12 mouse cellular contexts compared by ENCODE assay signal in the genomic region with DNA sequence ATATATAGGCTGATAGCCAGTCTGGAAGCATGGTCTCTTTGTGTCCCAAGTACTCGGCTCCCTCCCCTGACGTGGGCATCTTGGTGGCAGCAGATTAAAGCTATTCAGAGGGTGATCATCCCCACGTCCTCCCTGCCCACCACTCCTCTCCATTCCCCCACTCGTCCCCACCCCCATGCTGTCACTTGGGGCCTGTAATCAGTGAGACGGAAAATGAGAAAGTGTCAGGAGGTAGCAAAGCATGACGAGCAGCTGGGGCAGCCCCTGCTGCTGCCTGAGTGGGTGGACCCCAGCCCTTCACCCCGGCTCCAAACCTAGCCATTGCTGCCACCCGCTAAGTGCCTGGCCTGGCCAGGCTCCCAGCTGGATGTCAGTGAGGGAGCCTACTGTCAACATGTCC. TPM values are rescaled to one million over a fixed set of nuclear protein-coding genes. Genes with fewer than 3 reads are reported as not detected.
A peak's percentile ranks its signal among the peaks of the same experiment; 100 is the strongest.
DNase-seq lines count a peak whose midpoint lies in the region; ATAC-seq and TF ChIP-seq lines count a peak whose summit lies in the region.
"Had no signal": no experiment of that assay in that cellular context is flagged by ENCODE, and none has a peak within 500 bp of the region (broad histone marks: within the 10 kb centered on the region; RNA-seq: fewer than 3 reads in every experiment).

No protein-coding gene starts in this region.

- TF ChIP-seq CTCF in kidney, postnatal 0 days (IDR thresholded peaks at IDR 0.05; ENCODE audit: low read depth), result no peak
- no peak for TF ChIP-seq CTCF in kidney, adult 2 months (conservative IDR thresholded peaks at IDR 0.05; ENCODE audit: insufficient read depth, insufficient read length, low read depth, low read length)

- H3K4me1 ChIP-seq in kidney, postnatal 0 days (replicated peaks; ENCODE audit: insufficient read depth, low read length), result peaks cover 7% of the 10 kb centered on the region
- H3K4me1 ChIP-seq in kidney, adult 2 months (ENCODE audit: control insufficient read depth, insufficient read depth, low read length), result no peaks in the 10 kb centered on the region

- 4% methylated on average over 8 of the region's 8 CpGs for WGBS in kidney, postnatal 0 days
- WGBS in kidney, adult 2 months, result 22% methylated on average over 8 of the region's 8 CpGs

- H3K9ac ChIP-seq in kidney, postnatal 0 days (ENCODE audit: low read depth, low read length), result no peak overlapping the region

- no peak for ATAC-seq in cerebellum, adult (ENCODE audit: insufficient number of reproducible peaks, low FRiP score, low TSS enrichment)
- ATAC-seq in kidney, postnatal 0 days (replicated peaks; ENCODE audit: low FRiP score, low read depth), result no peak; the same call in 1 of the 2 replicates
- peak; percentile 50 for ATAC-seq in inflammation-experienced regulatory T-cells, adult 6 months
- ATAC-seq: Patski had no signal

- H3K4me2 ChIP-seq in kidney, postnatal 0 days (ENCODE audit: low read length), result no peak overlapping the region

- no peaks in the 10 kb centered on the region for H3K36me3 ChIP-seq in kidney, postnatal 0 days (ENCODE audit: insufficient read depth, low read length)
- no peaks in the 10 kb centered on the region for H3K36me3 ChIP-seq in kidney, adult 2 months (ENCODE audit: control insufficient read depth, insufficient read depth, low read length)

- H3K27me3 ChIP-seq in kidney, postnatal 0 days (ENCODE audit: insufficient read depth, low read length), result no peaks in the 10 kb centered on the region
- H3K27me3 ChIP-seq in kidney, adult 2 months (replicated peaks; ENCODE audit: control insufficient read depth, insufficient read depth, low read length), result no peaks in the 10 kb centered on the region
- H3K27me3 ChIP-seq: Patski had no signal

- no peak overlapping the region for H3K4me3 ChIP-seq in kidney, postnatal 0 days (replicated peaks; ENCODE audit: low read depth, low read length)
- no peak overlapping the region for H3K4me3 ChIP-seq in kidney, adult 2 months (ENCODE audit: insufficient read depth, low read depth, low read length)

- TF ChIP-seq POLR2A in kidney, adult 2 months (IDR thresholded peaks at IDR 0.05; ENCODE audit: low read depth, low read length), result no peak

- H3K9me3 ChIP-seq in kidney, postnatal 0 days (replicated peaks; ENCODE audit: low read length), result no peaks in the 10 kb centered on the region

- peak; percentile 36 to 38 for DNase-seq in cerebellum, postnatal 10 days
- DNase-seq in kidney, postnatal 0 days (ENCODE audit: low spot score), result peak; percentile 49
- no peak for DNase-seq in kidney, adult 2 months
- DNase-seq in retina, postnatal 1 day, result peak; percentile 73
- DNase-seq in cerebellum, adult 11-12 months, result no peak
- no peak for DNase-seq in adrenal gland, postnatal 14 days

- no peak overlapping the region for H3K27ac ChIP-seq in kidney, postnatal 0 days
- H3K27ac ChIP-seq in kidney, adult 2 months (ENCODE audit: insufficient read depth, low read depth, low read length), result no peak overlapping the region

RNA-seq across cellular contexts. Expression of a gene that starts 22.1 kb away (rescaled TPM):
- not detected in 2 replicates for polyA plus RNA-seq in kidney, postnatal 0 days (2015; fragmentation: Nextera tagmentation; extraction: Ambion mirVana)
- not detected in 2 replicates for polyA plus RNA-seq in kidney, adult 2 months (2012; rRNA removed)
- not detected for polyA plus RNA-seq in inflammation-experienced regulatory T-cells, adult 6 months (2017; shearing (Covaris generic))
- total RNA-seq in adrenal gland, postnatal 14 days (2021), result not detected in 2 replicates
- total RNA-seq: left cerebral cortex, postnatal 10 days had no signal
- polyA plus RNA-seq: lung, adult 2 months; Patski; urinary bladder, adult 2 months had no signal

RNA-seq across cellular contexts. Expression of a gene that starts 24.1 kb away (rescaled TPM):
- polyA plus RNA-seq in kidney, postnatal 0 days (2015; fragmentation: Nextera tagmentation; extraction: Ambion mirVana), result 1.1 TPM in 2 replicates
- polyA plus RNA-seq in kidney, adult 2 months (2012; rRNA removed), result 0.14 and 0.24 TPM in 2 replicates
- polyA plus RNA-seq in inflammation-experienced regulatory T-cells, adult 6 months (2017; shearing (Covaris generic)), result under 1 TPM in 2 of 3 experiments, not detected in 1; 0.45 to 0.57 TPM
- 0.49 and 0.74 TPM in 2 replicates for total RNA-seq in adrenal gland, postnatal 14 days (2021)
- polyA plus RNA-seq: lung, adult 2 months had no signal

RNA-seq across cellular contexts. Expression of a gene that starts 29.4 kb away (rescaled TPM):
- polyA plus RNA-seq in kidney, postnatal 0 days (2015; fragmentation: Nextera tagmentation; extraction: Ambion mirVana), result 11.8 and 13.9 TPM in 2 replicates
- polyA plus RNA-seq in kidney, adult 2 months (2012; rRNA removed), result 12.4 and 14.2 TPM in 2 replicates
- 10 to 100 TPM in 1 of 3 experiments, 1 to 10 TPM in 2; 5.4 to 11.8 (median 7.8) TPM for polyA plus RNA-seq in inflammation-experienced regulatory T-cells, adult 6 months (2017; shearing (Covaris generic))
- total RNA-seq in adrenal gland, postnatal 14 days (2021), result 31.0 and 37.3 TPM in 2 replicates

RNA-seq across cellular contexts. Expression of a gene that starts 32.6 kb away (rescaled TPM):
- not detected in 2 replicates for polyA plus RNA-seq in kidney, postnatal 0 days (2015; fragmentation: Nextera tagmentation; extraction: Ambion mirVana)
- 0.05 and 3.9 TPM in 2 replicates for polyA plus RNA-seq in kidney, adult 2 months (2012; rRNA removed)
- not detected for polyA plus RNA-seq in inflammation-experienced regulatory T-cells, adult 6 months (2017; shearing (Covaris generic))
- total RNA-seq in adrenal gland, postnatal 14 days (2021), result not detected in 2 replicates
- polyA plus RNA-seq: Patski; urinary bladder, adult 2 months had no signal

RNA-seq across cellular contexts. Expression of a gene that starts 35.2 kb away (rescaled TPM):
- polyA plus RNA-seq in kidney, postnatal 0 days (2015; fragmentation: Nextera tagmentation; extraction: Ambion mirVana), result 13.4 and 15.1 TPM in 2 replicates
- polyA plus RNA-seq in kidney, adult 2 months (2012; rRNA removed), result 81.5 and 121 TPM in 2 replicates
- polyA plus RNA-seq in inflammation-experienced regulatory T-cells, adult 6 months (2017; shearing (Covaris generic)), result 1 to 10 TPM; 4.9 to 7.0 (median 4.9) TPM
- 19.7 and 24.0 TPM in 2 replicates for total RNA-seq in adrenal gland, postnatal 14 days (2021)

Comparison
In these comparisons a context has a peak if more than half of its experiments do, and no peak if none do; other contexts are left out.
1. DNase-seq: peak in cerebellum, postnatal 10 days (2 of 2), kidney, postnatal 0 days (single experiment) and retina, postnatal 1 day (single experiment); none in kidney, adult 2 months (single experiment), cerebellum, adult 11-12 months (single experiment) and adrenal gland, postnatal 14 days (single experiment).